27 mouse cellular contexts compared by ENCODE assay signal in the genomic region with DNA sequence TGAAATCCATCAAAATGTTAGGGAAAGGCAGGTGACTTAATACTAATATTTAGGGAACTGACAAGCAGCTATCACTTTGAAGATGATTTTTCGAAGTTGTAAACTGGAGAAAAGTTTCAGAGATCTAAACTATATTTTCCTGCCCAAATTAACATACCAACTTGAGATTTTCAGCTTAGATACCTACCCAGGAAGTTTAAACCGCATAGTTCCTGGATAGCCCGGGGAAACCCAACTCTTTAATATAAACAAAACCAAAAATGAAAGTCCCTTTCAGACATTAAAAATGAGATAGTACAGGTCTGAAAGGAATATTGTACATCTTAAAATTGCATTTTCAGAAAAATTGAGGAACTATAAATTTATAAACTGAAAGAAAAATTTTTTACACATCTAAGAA. TPM values are rescaled to one million over a fixed set of nuclear protein-coding genes. Genes with fewer than 3 reads are reported as not detected.
DNase-seq lines count a peak whose midpoint lies in the region; ATAC-seq lines count a peak whose summit lies in the region.
"Had no signal": no experiment of that assay in that cellular context is flagged by ENCODE, and none has a peak within 500 bp of the region (broad histone marks: within the 10 kb centered on the region; RNA-seq: fewer than 3 reads in every experiment).

No protein-coding gene starts in this region.

- peak; percentile 82 for ATAC-seq in activated CD4-positive, CD25-positive, alpha-beta regulatory T cell, adult 4 months
- ATAC-seq: forebrain, embryonic 14.5 days; hindbrain, embryonic 16.5 days; intestine, embryonic 16.5 days; Patski had no signal

- H3K36me3 ChIP-seq in macrophage (ENCODE audit: inconsistent target): no peaks in the 10 kb centered on the region
- H3K36me3 ChIP-seq: midbrain, embryonic 12.5 days had no signal

- H3K27ac ChIP-seq in macrophage: peak overlapping the region; percentile 53
- H3K27ac ChIP-seq: kidney, postnatal 0 days; limb, embryonic 13.5 days; midbrain, embryonic 12.5 days; neural tube, embryonic 13.5 days had no signal

- no peak overlapping the region for H3K4me3 ChIP-seq in macrophage (ENCODE audit: inconsistent target)
- H3K4me3 ChIP-seq: limb, embryonic 13.5 days; megakaryocyte, embryonic 14.5 days; midbrain, embryonic 12.5 days; myocyte; neural tube, embryonic 13.5 days had no signal

- intact Hi-C loops in heart, postnatal 14 days (cut with DNase I): no loop called here

- DNase-seq in spleen, postnatal 36 days (ENCODE audit: low spot score in 2 of 2): peak; percentile 30 to 40
- DNase-seq in spleen, postnatal 10 days (ENCODE audit: low spot score in 2 of 2): no peak
- DNase-seq in urinary bladder, postnatal 4 days (ENCODE audit: low spot score in 2 of 2): no peak
- DNase-seq in layer of hippocampus, postnatal 10 days (ENCODE audit: low spot score in 2 of 2): no peak
- DNase-seq in heart, postnatal 14 days: no peak
- DNase-seq: adrenal gland, postnatal 36 days; cerebellum, adult 8-10 months; cerebellum, postnatal 25 days; gastrocnemius, postnatal 14 days; kidney, adult 8-10 months; lung, postnatal 36 days; right cerebral cortex, postnatal 14 days; thymus, postnatal 4 days had no signal

- H3K79me2 ChIP-seq in macrophage (ENCODE audit: inconsistent target): no peaks in the 10 kb centered on the region

- WGBS in macrophage (ENCODE audit: missing documents): 26% methylated on average over 3 of the region's 3 CpGs

RNA-seq across cellular contexts. Expression of gene Gpr34, which starts 54.2 kb away (rescaled TPM):
- polyA plus RNA-seq in activated CD4-positive, CD25-positive, alpha-beta regulatory T cell, adult 4 months (2017; shearing (Covaris generic)): 10 to 100 TPM; 19.6 to 22.7 TPM
- 1 to 10 TPM in 4 of 26 experiments, under 1 TPM in 9, not detected in 13; 0.29 to 7.7 (median 0.88) TPM for total RNA-seq in macrophage (2018; cell fraction: chromatin; rRNA removed)
- total RNA-seq in macrophage (2018; cell fraction: cytosol; rRNA removed): 10 to 100 TPM in 12 of 26 experiments, 1 to 10 TPM in 2, under 1 TPM in 12; 0.40 to 26.6 (median 4.5) TPM
- 10 to 100 TPM in 2 of 26 experiments, 1 to 10 TPM in 10, under 1 TPM in 11, not detected in 3; 0.33 to 17.4 (median 2.7) TPM for total RNA-seq in macrophage (2018; cell fraction: nucleus; rRNA removed)
- polyA plus RNA-seq in macrophage (2018): 10.4 to 30.0 TPM (median 24.8 TPM) in 3 replicates
- total RNA-seq in layer of hippocampus, postnatal 10 days (2021): 10 to 100 TPM; 10.6 to 12.5 TPM
- total RNA-seq in heart, postnatal 14 days (2021): 1 to 10 TPM; 1.4 to 1.7 TPM
- total RNA-seq: granulocyte monocyte progenitor cell, adult 5-6 weeks had no signal
- polyA plus RNA-seq: myocyte; Patski; small intestine, adult 2 months had no signal

Comparison
In these comparisons a context has a peak if more than half of its experiments do, and no peak if none do; other contexts are left out.
1. DNase-seq: peak in spleen, postnatal 36 days (2 of 2); none in spleen, postnatal 10 days (0 of 2), urinary bladder, postnatal 4 days (0 of 2), layer of hippocampus, postnatal 10 days (0 of 2) and heart, postnatal 14 days (0 of 2).
2. RNA of gene Gpr34, which starts 54.2 kb away (total RNA-seq): 10.6 to 12.5 TPM in layer of hippocampus, postnatal 10 days; 1.4 to 1.7 TPM in heart, postnatal 14 days; every median in the first group is over 4 times any median in the second.